Mouse (Mus musculus) embryonic facial prominence, embryonic 12.5 days (tissue): ENCODE results near the gene Pde4a. TPM values are rescaled to one million over a fixed set of nuclear protein-coding genes. Genes with fewer than 3 reads are reported as not detected.

Experiments used
- ATAC-seq: fragments of 200-750 bp; cut with Nextera tagmentation; 2 replicates; pipeline ENCODE4 v1.8.0; 2017; ENCODE audit not compliant: insufficient number of reproducible peaks, insufficient read depth, low FRiP score, low TSS enrichment
- H3K27ac ChIP-seq: fragments of 300-500 bp; sonication (generic); 2 replicates; pipeline ENCODE4 v1.5.1; 2016; ENCODE audit warnings: mild to moderate bottlenecking
- H3K27me3 ChIP-seq: fragments of 300-500 bp; sonication (generic); 2 replicates; pipeline ENCODE4 v1.6.1; 2016; ENCODE audit warnings: mild to moderate bottlenecking, moderate library complexity
- H3K36me3 ChIP-seq: fragments of 300-500 bp; sonication (generic); 2 replicates; pipeline ENCODE4 v1.6.1; 2016; ENCODE audit warnings: mild to moderate bottlenecking
- H3K4me1 ChIP-seq: fragments of 300-500 bp; sonication (generic); 2 replicates; pipeline ENCODE4 v1.6.1; 2016
- H3K4me2 ChIP-seq: fragments of 300-500 bp; sonication (generic); replicated peaks from 2 replicates; pipeline ENCODE4 v1.6.1; 2016; ENCODE audit warnings: mild to moderate bottlenecking, moderate library complexity
- H3K4me3 ChIP-seq: fragments of 300-500 bp; sonication (generic); 2 replicates; pipeline ENCODE4 v1.5.1; 2016; ENCODE audit warnings: mild to moderate bottlenecking
- H3K9ac ChIP-seq: fragments of 300-500 bp; sonication (generic); 2 replicates; pipeline ENCODE4 v1.6.1; 2016; ENCODE audit warnings: mild to moderate bottlenecking, moderate library complexity
- H3K9me3 ChIP-seq: fragments of 300-500 bp; sonication (generic); 2 replicates; pipeline ENCODE4 v1.6.1; 2016; ENCODE audit warnings: mild to moderate bottlenecking, moderate library complexity
- WGBS: fragments of 180-500 bp; shearing (Covaris S2); methylation state at CpG from one replicate; pipeline ENCODE4 v1.1.7; 2016; 5-methylcytosine and 5-hydroxymethylcytosine counted together
- polyA plus RNA-seq: library from polyadenylated mRNA; unstranded; fragments of >200 nt; fragmentation: Nextera tagmentation; extraction: Ambion mirVana; gene quantifications from 2 replicates; pipeline ENCODE4 v1.2.1, GENCODE M21; 2016

Pde4a gene
- polyA plus RNA-seq, 1 experiment from 2014 or later, result 5.6 TPM

GRCm38 (mm10) chr9:21225415-21225758, 59.9 kb downstream of the Pde4a start:
- Histone ChIP-seq H3K4me3 (peak overlapping the region; percentile 22; the same call in 1 of the 2 replicates), H3K36me3 (peaks cover 12% of the 10 kb centered on the region), H3K9me3 (0 out of 2 replicates have a peak, but pooled peaks cover 3% of the 10 kb centered on the region), H3K27ac (no peak overlapping the region), H3K9ac (peak overlapping the region; percentile 20; the same call in 1 of the 2 replicates), H3K4me2 (peak overlapping the region; percentile 41), H3K4me1 (peaks cover 17% of the 10 kb centered on the region), H3K27me3 (no peaks in the 10 kb centered on the region)
- no peak for ATAC-seq
- 20% methylated on average over 7 of the region's 7 CpGs for whole genome bisulfite sequencing

DNA sequence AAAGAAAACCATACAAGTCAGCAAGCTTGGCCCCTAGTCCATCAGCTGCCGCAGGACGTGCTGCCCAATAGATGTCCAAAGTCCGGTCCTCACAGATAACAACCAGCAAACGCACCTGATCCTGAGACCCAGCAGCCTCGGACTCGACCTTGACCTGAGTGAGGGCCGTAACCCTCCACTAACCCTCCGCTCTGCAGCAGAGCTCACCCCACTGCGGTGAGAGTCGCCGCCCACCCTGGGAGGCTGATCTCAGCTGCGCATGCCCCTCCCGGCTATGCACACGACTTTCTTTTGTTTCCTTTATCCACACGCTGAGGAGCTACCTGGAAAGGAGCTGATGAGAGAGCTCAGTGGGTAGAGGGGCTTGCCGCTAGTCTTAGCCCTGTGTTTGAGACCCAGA, 61.8 kb downstream of the Pde4a start:
- Histone ChIP-seq H3K36me3 (peaks cover 30% of the 10 kb centered on the region), H3K9ac (peak overlapping the region; percentile 43; the same call in 1 of the 2 replicates), H3K4me2 (peak overlapping the region; percentile 46), H3K9me3 (0 out of 2 replicates have a peak, but pooled peaks cover 3% of the 10 kb centered on the region), H3K4me3 (peak overlapping the region; percentile 19; the same call in 1 of the 2 replicates), H3K4me1 (peaks cover 17% of the 10 kb centered on the region), H3K27me3 (no peaks in the 10 kb centered on the region), H3K27ac (no peak overlapping the region)
- ATAC-seq, result peak; percentile 29; the same call in 1 of the 2 replicates
- WGBS, result 13% methylated on average over 16 of the region's 16 CpGs

- Histone ChIP-seq H3K27me3 (no peaks in the 10 kb centered on the region), H3K9me3 (no peaks in the 10 kb centered on the region), H3K4me1 (peaks cover 12% of the 10 kb centered on the region), H3K4me3 (no peak overlapping the region), H3K9ac (no peak overlapping the region), H3K36me3 (peaks cover 64% of the 10 kb centered on the region), H3K4me2 (no peak overlapping the region), H3K27ac (no peak overlapping the region)
- WGBS, result 50% methylated on average over 23 of the region's 23 CpGs
- ATAC-seq, result no peak
These were observed 66.0 kb downstream of the Pde4a start for GRCm38 (mm10) chr9:21231551-21231950.

- WGBS, result 92% methylated on average over 5 of the region's 5 CpGs
- Histone ChIP-seq H3K4me1 (peaks cover 19% of the 10 kb centered on the region), H3K4me2 (no peak overlapping the region), H3K27me3 (no peaks in the 10 kb centered on the region), H3K27ac (no peak overlapping the region), H3K9ac (no peak overlapping the region), H3K36me3 (peaks cover 64% of the 10 kb centered on the region), H3K4me3 (no peak overlapping the region), H3K9me3 (no peaks in the 10 kb centered on the region)
- ATAC-seq, result no peak
These were observed 67.4 kb downstream of the Pde4a start for GRCm38 (mm10) chr9:21232867-21233266.

DNA sequence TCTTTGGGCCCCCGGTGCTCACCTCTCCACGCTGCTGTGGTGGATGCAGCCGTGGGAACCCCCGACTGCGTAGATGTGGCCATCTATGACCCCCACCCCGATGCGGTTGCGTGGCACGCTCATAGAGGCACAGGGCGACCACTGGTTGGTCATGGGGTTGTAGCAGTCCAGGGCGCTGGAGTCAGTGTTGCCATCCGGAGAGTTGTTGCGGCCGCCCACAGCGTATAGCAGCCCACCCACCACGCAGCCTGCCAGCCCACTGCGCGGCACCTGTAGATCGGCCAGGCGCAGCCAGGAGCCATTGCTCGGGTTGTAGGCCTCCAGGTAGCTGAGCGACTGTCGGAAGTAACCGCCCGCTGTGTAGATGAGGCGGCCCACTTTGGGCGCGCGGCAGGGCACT, 67.9 kb downstream of the Pde4a start:
- Histone ChIP-seq H3K4me2 (no peak overlapping the region), H3K4me1 (peaks cover 15% of the 10 kb centered on the region), H3K27me3 (no peaks in the 10 kb centered on the region), H3K9me3 (no peaks in the 10 kb centered on the region), H3K27ac (no peak overlapping the region), H3K36me3 (peaks cover 64% of the 10 kb centered on the region), H3K4me3 (no peak overlapping the region), H3K9ac (no peak overlapping the region)
- no peak for ATAC-seq
- WGBS, result 88% methylated on average over 29 of the region's 29 CpGs

DNA sequence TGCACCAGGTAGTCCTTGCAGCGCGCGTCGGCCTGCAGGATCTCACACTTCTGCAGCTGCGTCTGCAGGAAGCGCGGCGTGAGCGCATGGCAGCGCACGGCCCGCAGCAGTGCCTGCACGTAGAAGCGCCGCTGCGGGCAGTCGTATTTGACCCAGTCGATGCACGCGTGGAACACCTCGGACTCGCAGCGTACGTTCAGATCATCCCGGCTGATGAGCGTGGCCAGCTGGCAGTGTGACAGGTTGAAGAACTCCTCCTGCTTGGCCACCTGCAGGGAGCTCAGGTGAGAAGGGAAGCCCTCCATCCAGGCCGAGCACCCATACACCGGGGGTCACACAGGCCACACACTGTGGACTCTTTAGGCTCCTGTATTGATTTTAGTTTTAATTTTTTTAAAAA, 68.3 kb downstream of the Pde4a start:
- Histone ChIP-seq H3K4me1 (peaks cover 12% of the 10 kb centered on the region), H3K27ac (no peak overlapping the region), H3K9me3 (no peaks in the 10 kb centered on the region), H3K4me2 (no peak overlapping the region), H3K27me3 (no peaks in the 10 kb centered on the region), H3K4me3 (no peak overlapping the region), H3K9ac (no peak overlapping the region), H3K36me3 (peaks cover 64% of the 10 kb centered on the region)
- ATAC-seq, result no peak
- 82% methylated on average over 28 of the region's 28 CpGs for WGBS

GRCm38 (mm10) chr9:21235341-21235740, 69.8 kb downstream of the Pde4a start:
- no peak overlapping the region for H3K9ac ChIP-seq

GRCm38 (mm10) chr9:21236991-21237367, 71.5 kb downstream of the Pde4a start:
- Histone ChIP-seq H3K27ac (no peak overlapping the region), H3K9ac (peak overlapping the region; percentile 87), H3K4me1 (peaks cover 12% of the 10 kb centered on the region), H3K27me3 (peaks cover 4% of the 10 kb centered on the region), H3K4me3 (peak overlapping the region; percentile 61), H3K9me3 (no peaks in the 10 kb centered on the region), H3K36me3 (peaks cover 38% of the 10 kb centered on the region), H3K4me2 (peak overlapping the region; percentile 64)
- no peak for ATAC-seq
- 83% methylated on average over 25 of the region's 25 CpGs for WGBS

More at GRCm38 (mm10) chr9:21235341-21235740, 69.8 kb downstream of the Pde4a start:
- H3K4me3 ChIP-seq, result no peak overlapping the region
- H3K27me3 ChIP-seq, result no peaks in the 10 kb centered on the region
- no peaks in the 10 kb centered on the region for H3K9me3 ChIP-seq
- H3K36me3 ChIP-seq, result peaks cover 53% of the 10 kb centered on the region
- no peak for ATAC-seq
- H3K4me2 ChIP-seq, result no peak overlapping the region
- H3K27ac ChIP-seq, result no peak overlapping the region
- peaks cover 12% of the 10 kb centered on the region for H3K4me1 ChIP-seq
- 89% methylated on average over 4 of the region's 4 CpGs for WGBS

DNA sequence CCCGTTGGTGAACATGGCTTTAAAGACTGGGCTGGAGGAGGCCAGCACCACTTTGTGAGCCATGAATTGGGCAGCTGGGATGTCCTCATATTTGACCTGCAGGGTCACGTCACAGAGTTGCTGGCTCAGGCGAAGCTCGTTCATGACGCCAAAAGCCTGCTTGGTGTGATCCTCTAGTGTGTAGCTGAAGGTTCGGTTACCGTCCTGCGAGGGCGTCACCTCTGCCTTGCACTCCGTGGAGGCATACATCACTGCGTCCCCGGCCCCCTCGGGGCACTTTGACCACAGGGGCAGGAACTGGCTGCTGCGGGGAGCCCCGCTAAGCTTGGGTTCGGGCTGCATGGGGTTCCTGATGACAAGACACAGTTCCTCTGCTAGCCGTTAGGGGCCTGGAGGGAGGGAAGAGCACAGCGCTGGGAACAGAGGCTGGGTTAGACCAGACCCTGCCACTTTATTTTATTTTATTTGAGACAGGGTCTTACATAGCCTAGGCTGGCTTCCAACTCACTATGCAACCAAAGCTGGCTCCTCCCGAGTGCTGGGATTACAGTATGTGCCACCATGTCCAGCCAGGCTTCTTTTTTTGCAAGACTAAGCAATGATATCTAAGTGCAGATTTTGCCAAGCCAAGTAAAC, 72.0 kb downstream of the Pde4a start:
- Histone ChIP-seq H3K9me3 (no peaks in the 10 kb centered on the region), H3K27me3 (peaks cover 8% of the 10 kb centered on the region), H3K36me3 (peaks cover 34% of the 10 kb centered on the region), H3K9ac (peak overlapping the region; percentile 87), H3K27ac (peak overlapping the region; percentile 80), H3K4me2 (peak overlapping the region; percentile 64), H3K4me1 (peaks cover 12% of the 10 kb centered on the region), H3K4me3 (peak overlapping the region; percentile 61)
- 13% methylated on average over 19 of the region's 19 CpGs for WGBS
- ATAC-seq, result no peak; the same call in 1 of the 2 replicates

DNA sequence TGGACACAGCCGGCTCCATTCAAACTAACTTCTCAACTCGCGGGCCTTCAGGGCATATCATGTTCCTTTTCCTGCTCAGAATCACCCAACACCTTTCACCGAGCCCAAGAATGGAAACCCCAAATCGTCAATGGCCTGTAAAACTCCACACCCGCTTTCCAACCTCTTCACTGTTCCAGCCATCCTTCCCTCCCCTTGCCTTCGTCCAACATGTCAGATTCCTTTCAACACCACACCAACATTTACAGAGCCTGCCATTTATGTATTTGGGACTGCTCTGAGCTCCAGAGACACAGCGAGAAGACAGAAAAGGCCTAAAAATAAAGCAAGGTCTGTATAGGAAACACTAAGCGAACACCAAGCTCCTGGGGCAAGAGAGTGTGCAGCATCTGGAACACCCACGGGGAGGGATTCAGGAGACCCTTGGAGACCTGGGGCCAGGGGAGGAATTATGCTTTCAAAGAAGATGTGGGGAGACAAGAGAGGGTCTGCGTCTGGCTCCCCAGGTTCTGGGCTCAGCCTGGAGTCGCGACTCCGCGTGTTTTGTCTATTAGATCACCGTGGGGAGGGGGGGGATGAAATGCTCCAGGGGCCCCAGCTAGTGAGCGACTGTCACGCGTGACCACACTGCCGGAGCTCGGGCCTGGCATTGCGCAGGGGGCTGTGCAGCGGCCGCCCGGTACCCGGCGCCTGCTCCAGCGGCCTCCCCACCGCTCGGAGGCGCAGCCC, 72.7 kb downstream of the Pde4a start:
- Histone ChIP-seq H3K9me3 (no peaks in the 10 kb centered on the region), H3K4me1 (peaks cover 12% of the 10 kb centered on the region), H3K36me3 (peaks cover 27% of the 10 kb centered on the region), H3K4me3 (peak overlapping the region; percentile 61), H3K4me2 (peak overlapping the region; percentile 64), H3K27ac (peak overlapping the region; percentile 80), H3K9ac (peak overlapping the region; percentile 87), H3K27me3 (peaks cover 15% of the 10 kb centered on the region)
- ATAC-seq, result peak; percentile 2; the same call in 1 of the 2 replicates
- WGBS, result under 1% methylated on average over 31 of the region's 31 CpGs

DNA sequence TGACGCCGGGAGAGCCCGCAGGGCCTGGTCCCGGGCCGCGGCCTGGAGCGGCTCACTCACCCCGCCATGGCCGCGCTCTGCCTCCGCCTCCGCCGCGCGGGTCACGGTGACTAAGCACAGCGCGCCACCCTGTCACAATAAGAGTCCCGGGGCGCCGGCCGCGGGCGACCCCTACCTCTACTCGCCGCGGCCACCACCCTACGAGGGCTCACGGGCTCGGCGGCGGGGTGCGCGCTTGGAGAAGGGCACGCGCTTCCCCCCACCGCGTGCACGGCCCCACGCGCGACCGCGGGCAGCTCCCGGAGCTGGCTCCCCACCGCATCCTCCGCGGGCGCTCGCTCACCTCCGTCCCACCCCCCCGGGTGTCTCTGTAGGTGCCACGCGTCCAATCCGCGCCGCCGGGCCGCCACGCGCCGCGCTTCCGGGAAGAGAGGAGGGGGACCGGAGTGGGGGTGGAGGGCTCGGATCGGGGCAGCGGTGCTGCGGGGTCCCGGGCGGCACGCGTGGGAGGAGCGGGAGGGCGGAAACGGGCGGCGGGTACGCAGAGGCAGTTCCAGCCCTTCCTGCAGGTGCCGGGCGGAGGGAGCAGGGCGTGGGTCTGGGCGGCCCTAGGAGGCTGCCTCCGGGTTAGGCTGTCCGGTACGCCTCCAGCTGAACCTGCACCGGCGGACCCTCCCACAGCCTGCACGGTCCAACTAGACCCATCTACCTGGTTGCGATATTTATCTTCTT, 73.4 kb downstream of the Pde4a start, which contains the start of gene Keap1:
Gene Keap1 (minus strand): TSS at position 629 of the 732 bp plus-strand sequence.
- H3K27me3 ChIP-seq, result peaks cover 22% of the 10 kb centered on the region
- peaks cover 15% of the 10 kb centered on the region for H3K4me1 ChIP-seq
- peaks cover 20% of the 10 kb centered on the region for H3K36me3 ChIP-seq
- no peaks in the 10 kb centered on the region for H3K9me3 ChIP-seq
- H3K4me2 ChIP-seq, result peak within 1 kb of the TSS; percentile 64
- ATAC-seq, result peak; percentile 75
- peak within 1 kb of the TSS; percentile 80 for H3K27ac ChIP-seq
- H3K4me3 ChIP-seq, result peak within 1 kb of the TSS; percentile 61
- under 1% methylated on average over 85 of the region's 90 CpGs for WGBS
- peak within 1 kb of the TSS; percentile 87 for H3K9ac ChIP-seq
